Mouse (Mus musculus) retina, adult 2 months (tissue): Measurements from ENCODE around the gene Retreg1.
A peak's percentile ranks its signal among the peaks of the same experiment; 100 is the strongest.
"Not testable (repeated sequence)": the region's sequence is repeated elsewhere in the genome, so short reads cannot be mapped to it uniquely, and the experiment has no call there.

Experiments used
- DNase-seq: peaks from one replicate; pipeline ENCODE4 v3.0.0-alpha.2; 2012; ENCODE audit warnings: low read depth, low spot score

Gene Retreg1

GRCm38 (mm10) chr15:25947383-25947782 lies 104.4 kb downstream of the Retreg1 start:
- DNase-seq, result no peak

- DNase-seq, result no peak
Observed at GRCm38 (mm10) chr15:25948257-25949223, 105.6 kb downstream of the Retreg1 start.

- DNase-seq, result no peak
Observed at GRCm38 (mm10) chr15:25949696-25950095, 106.7 kb downstream of the Retreg1 start.

GRCm38 (mm10) chr15:25950584-25950983 lies 107.6 kb downstream of the Retreg1 start:
- no peak for DNase-seq

GRCm38 (mm10) chr15:25951037-25951436 lies 108.1 kb downstream of the Retreg1 start:
- DNase-seq, result no peak

GRCm38 (mm10) chr15:25956001-25956400 lies 113.0 kb downstream of the Retreg1 start:
- DNase-seq, result no peak

GRCm38 (mm10) chr15:25956422-25957117 lies 113.6 kb downstream of the Retreg1 start:
- no peak for DNase-seq

GRCm38 (mm10) chr15:25957651-25958050 lies 114.7 kb downstream of the Retreg1 start:
- DNase-seq, result no peak

- peak; percentile 29 for DNase-seq
Observed at GRCm38 (mm10) chr15:25959375-25959774, 116.4 kb downstream of the Retreg1 start.

GRCm38 (mm10) chr15:25960231-25960630 lies 117.3 kb downstream of the Retreg1 start:
- DNase-seq, result no peak

- DNase-seq, result no peak
Observed at GRCm38 (mm10) chr15:25966220-25966774, 123.3 kb downstream of the Retreg1 start.

GRCm38 (mm10) chr15:25971596-25971995 lies 128.6 kb downstream of the Retreg1 start:
- DNase-seq, result no peak

- DNase-seq, result no peak
Observed at GRCm38 (mm10) chr15:25972758-25973157, 129.8 kb downstream of the Retreg1 start.

GRCm38 (mm10) chr15:25974352-25974751 lies 131.4 kb downstream of the Retreg1 start:
- DNase-seq, result no peak

- DNase-seq, result no peak
Observed at GRCm38 (mm10) chr15:25975810-25976209, 132.8 kb downstream of the Retreg1 start.

- not testable (repeated sequence) for DNase-seq
Observed at GRCm38 (mm10) chr15:25983614-25984013, 140.6 kb downstream of the Retreg1 start.

GRCm38 (mm10) chr15:25984067-25984733 lies 141.2 kb downstream of the Retreg1 start, which contains the start of gene Zfp622:
TSS of gene Zfp622 (plus strand) at chr15:25984366.
- DNase-seq, result peak; percentile 97

- DNase-seq, result no peak
Observed at GRCm38 (mm10) chr15:25984734-25985492, 141.9 kb downstream of the Retreg1 start.

GRCm38 (mm10) chr15:25992992-25993727 lies 150.2 kb downstream of the Retreg1 start:
- DNase-seq, result peak; percentile 29

- DNase-seq, result peak; percentile 39
Observed at GRCm38 (mm10) chr15:25995521-25995920, 152.5 kb downstream of the Retreg1 start.
